Mouse (Mus musculus): ENCODE data around the gene Fbxw7. TPM values are rescaled to one million over a fixed set of nuclear protein-coding genes. Genes with fewer than 3 reads are reported as not detected.

The Fbxw7 gene
- polyA plus RNA-seq, 1 experiment from 2014 or later: 8.5 TPM

DNA sequence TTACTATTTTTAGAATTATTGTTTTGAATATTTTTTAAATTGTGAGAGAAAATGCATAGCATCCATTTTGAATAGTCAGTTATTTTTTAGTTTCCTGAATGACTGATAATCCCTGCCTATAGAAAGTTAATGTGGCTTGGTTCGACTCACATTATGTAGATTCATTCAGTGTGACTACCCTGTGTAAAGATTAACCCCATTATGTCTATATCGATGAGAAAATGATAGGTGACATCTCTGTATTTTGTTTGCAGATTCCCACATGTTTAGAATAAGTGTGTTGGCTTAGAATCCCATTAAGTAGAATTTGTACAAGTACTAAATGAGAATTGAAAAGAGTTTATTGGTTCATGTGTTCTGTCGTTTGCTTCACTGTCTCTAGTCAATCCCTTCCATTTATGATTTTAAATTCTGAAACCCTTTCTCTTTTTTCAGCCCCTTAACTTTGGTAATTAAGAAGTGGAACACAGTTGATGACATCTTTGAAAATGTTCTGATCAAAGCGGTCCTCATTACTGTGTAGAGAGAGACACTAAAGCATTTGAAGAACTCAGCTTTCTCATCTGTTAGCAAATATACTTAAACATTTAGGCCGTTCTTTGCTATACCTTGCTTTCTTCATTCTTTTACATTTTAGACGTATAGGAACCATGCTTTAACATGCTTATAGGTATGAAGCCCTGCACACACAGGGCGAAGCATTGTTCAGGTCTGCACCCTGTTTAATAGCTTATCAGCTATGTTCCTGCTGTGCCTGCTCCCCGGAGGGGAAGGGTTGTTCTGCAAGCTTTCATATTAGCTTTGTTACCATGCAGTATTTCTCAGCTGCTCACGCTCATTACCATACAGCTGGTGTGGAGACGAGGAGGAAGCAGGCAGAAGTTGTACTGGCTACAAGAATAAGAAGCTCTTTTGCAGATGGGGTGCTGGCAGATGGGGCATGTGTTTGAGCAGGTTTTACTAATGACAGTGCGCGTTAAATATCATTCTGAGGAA lies 122.6 kb downstream of the Fbxw7 start:
- WGBS: 78% methylated on average over 12 of the region's 12 CpGs
- peaks cover 5% of the 10 kb centered on the region for H3K4me1 ChIP-seq
- no peak overlapping the region for H3K4me3 ChIP-seq
- H3K27ac ChIP-seq (replicated peaks): peak overlapping the region; percentile 1; the same call in 1 of the 2 replicates
- peak; percentile 15 for DNase-seq (ENCODE audit: low spot score)
- H3K36me3 ChIP-seq (replicated peaks): no peaks in the 10 kb centered on the region
- no peaks in the 10 kb centered on the region for H3K27me3 ChIP-seq (replicated peaks; ENCODE audit: low read depth, poor library complexity, severe bottlenecking)
- no peaks in the 10 kb centered on the region for H3K9me3 ChIP-seq

DNA sequence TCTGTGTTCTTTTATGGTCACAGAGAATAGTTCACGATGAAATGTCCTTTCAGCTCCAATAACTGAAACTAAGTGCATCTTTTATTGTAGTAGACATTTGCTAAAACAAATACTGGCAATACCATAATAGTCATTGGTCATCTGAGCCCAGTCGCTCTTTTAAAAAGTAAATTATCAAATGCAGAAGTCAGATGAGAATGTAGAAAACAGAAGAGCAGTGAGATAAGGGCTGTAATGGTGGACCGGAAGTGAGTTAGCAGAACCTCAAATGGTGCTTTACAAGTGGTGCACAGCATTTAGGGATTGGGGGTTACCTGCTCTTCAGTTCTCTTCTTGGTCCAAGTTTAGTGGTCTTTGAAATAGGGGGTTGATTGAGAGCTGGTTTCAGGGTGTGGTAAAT lies 129.9 kb downstream of the Fbxw7 start:
- no peaks in the 10 kb centered on the region for H3K27me3 ChIP-seq (replicated peaks; ENCODE audit: low read depth, poor library complexity, severe bottlenecking)
- no peaks in the 10 kb centered on the region for H3K4me1 ChIP-seq
- H3K4me3 ChIP-seq: no peak overlapping the region
- WGBS: 94% methylated on average over 3 of the region's 3 CpGs
- no peaks in the 10 kb centered on the region for H3K36me3 ChIP-seq (replicated peaks)
- H3K9me3 ChIP-seq: no peaks in the 10 kb centered on the region
- H3K27ac ChIP-seq (replicated peaks): no peak overlapping the region
- no peak for DNase-seq (ENCODE audit: low spot score)

GRCm38 (mm10) chr3:84946381-84946780 lies 131.3 kb downstream of the Fbxw7 start:
- Histone ChIP-seq H3K36me3 (replicated peaks) (no peaks in the 10 kb centered on the region), H3K27me3 (replicated peaks; ENCODE audit: low read depth, poor library complexity, severe bottlenecking) (no peaks in the 10 kb centered on the region), H3K27ac (replicated peaks) (no peak overlapping the region), H3K4me3 (no peak overlapping the region), H3K9me3 (no peaks in the 10 kb centered on the region), H3K4me1 (peaks cover 2% of the 10 kb centered on the region)
- DNase-seq (ENCODE audit: low spot score): no peak
- WGBS: 90% methylated on average over 1 of the region's 1 CpGs

DNA sequence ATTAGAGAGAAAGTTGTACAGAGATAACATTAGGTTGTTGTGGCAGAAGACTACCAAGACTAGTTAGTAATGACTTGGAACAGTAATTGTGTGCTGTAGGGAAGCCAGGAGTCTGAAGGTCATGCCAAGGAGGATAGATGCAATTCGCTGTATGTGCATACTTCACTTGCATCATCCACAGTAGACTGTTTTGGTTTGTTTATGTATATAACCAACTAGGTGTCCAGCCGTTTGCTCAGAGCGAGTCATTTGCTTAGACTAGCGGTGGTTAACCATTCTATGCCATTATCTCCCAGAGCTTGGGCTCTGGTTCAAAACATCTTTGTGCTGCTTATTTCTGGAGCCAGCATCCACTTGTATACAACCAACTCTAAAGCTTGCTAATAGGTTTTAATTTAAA lies 134.3 kb downstream of the Fbxw7 start:
- no peak for DNase-seq (ENCODE audit: low spot score)
- no peaks in the 10 kb centered on the region for H3K9me3 ChIP-seq
- no peak overlapping the region for H3K4me3 ChIP-seq
- H3K36me3 ChIP-seq (replicated peaks): no peaks in the 10 kb centered on the region
- H3K27ac ChIP-seq (replicated peaks): no peak overlapping the region
- H3K4me1 ChIP-seq: peaks cover 15% of the 10 kb centered on the region
- H3K27me3 ChIP-seq (replicated peaks; ENCODE audit: low read depth, poor library complexity, severe bottlenecking): no peaks in the 10 kb centered on the region
- WGBS: 89% methylated on average over 4 of the region's 4 CpGs

DNA sequence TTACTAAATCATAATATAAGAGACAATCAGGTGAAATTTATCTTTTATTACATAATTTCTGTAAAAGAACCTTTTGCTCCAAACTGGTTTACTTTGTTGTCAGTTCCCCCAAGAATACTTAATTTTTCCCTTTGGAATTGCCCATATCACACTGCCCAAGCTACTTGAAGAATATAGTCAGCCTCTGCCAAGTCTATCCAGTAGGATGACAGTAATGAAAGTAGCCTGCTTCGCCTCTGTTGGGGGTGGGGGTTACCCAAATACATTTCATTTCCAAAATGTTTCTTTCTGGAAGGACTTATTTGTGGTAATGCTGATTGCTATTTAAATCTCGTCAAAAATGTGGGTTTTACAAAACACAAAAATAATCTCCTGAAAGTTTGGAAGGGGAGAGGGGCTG lies 136.6 kb downstream of the Fbxw7 start:
- Histone ChIP-seq H3K4me1 (peaks cover 15% of the 10 kb centered on the region), H3K27me3 (replicated peaks; ENCODE audit: low read depth, poor library complexity, severe bottlenecking) (no peaks in the 10 kb centered on the region), H3K36me3 (replicated peaks) (no peaks in the 10 kb centered on the region), H3K4me3 (peak overlapping the region; percentile 55), H3K9me3 (no peaks in the 10 kb centered on the region), H3K27ac (replicated peaks) (peak overlapping the region; percentile 74)
- 49% methylated on average over 2 of the region's 2 CpGs for WGBS
- DNase-seq (ENCODE audit: low spot score): no peak

GRCm38 (mm10) chr3:84952135-84952534 lies 137.1 kb downstream of the Fbxw7 start:
- no peaks in the 10 kb centered on the region for H3K36me3 ChIP-seq (replicated peaks)
- peak; percentile 70 for DNase-seq (ENCODE audit: low spot score)
- peak overlapping the region; percentile 55 for H3K4me3 ChIP-seq
- no peaks in the 10 kb centered on the region for H3K9me3 ChIP-seq
- H3K4me1 ChIP-seq: peaks cover 15% of the 10 kb centered on the region
- H3K27ac ChIP-seq (replicated peaks): peak overlapping the region; percentile 74
- no peaks in the 10 kb centered on the region for H3K27me3 ChIP-seq (replicated peaks; ENCODE audit: low read depth, poor library complexity, severe bottlenecking)
- WGBS: 24% methylated on average over 13 of the region's 13 CpGs

GRCm38 (mm10) chr3:84952585-84953187 lies 137.6 kb downstream of the Fbxw7 start:
- Histone ChIP-seq H3K4me3 (peak overlapping the region; percentile 55), H3K27me3 (replicated peaks; ENCODE audit: low read depth, poor library complexity, severe bottlenecking) (no peaks in the 10 kb centered on the region), H3K9me3 (no peaks in the 10 kb centered on the region), H3K4me1 (peaks cover 15% of the 10 kb centered on the region), H3K36me3 (replicated peaks) (no peaks in the 10 kb centered on the region), H3K27ac (replicated peaks) (peak overlapping the region; percentile 74)
- no peak for DNase-seq (ENCODE audit: low spot score)
- WGBS: 82% methylated on average over 7 of the region's 7 CpGs

GRCm38 (mm10) chr3:84955011-84955775 lies 140.1 kb downstream of the Fbxw7 start:
- 87% methylated on average over 8 of the region's 8 CpGs for WGBS
- peaks cover 15% of the 10 kb centered on the region for H3K4me1 ChIP-seq
- H3K9me3 ChIP-seq: no peaks in the 10 kb centered on the region
- H3K27me3 ChIP-seq (replicated peaks; ENCODE audit: low read depth, poor library complexity, severe bottlenecking): no peaks in the 10 kb centered on the region
- DNase-seq (ENCODE audit: low spot score): no peak
- H3K36me3 ChIP-seq (replicated peaks): peaks cover 6% of the 10 kb centered on the region; the same call in 1 of the 2 replicates
- no peak overlapping the region for H3K27ac ChIP-seq (replicated peaks)
- H3K4me3 ChIP-seq: no peak overlapping the region

DNA sequence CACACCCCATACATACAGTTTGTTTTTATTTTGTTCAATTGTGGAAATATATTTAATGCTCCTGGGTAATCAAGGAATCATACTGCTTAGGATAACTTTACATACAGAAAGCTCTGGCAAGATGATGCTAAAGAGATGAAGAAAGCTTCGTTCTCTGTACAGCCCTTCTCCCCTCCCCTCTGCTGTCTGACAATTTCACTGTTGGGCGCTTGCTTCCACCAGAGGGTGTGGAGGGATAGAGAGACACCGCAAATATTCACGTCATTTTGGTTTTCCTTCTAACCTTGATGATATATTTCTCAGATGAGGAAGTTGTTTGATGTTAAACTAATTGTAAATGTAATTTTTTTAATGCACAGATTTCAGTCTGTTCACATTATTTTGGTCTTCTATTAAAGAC lies 140.8 kb downstream of the Fbxw7 start:
- Histone ChIP-seq H3K36me3 (replicated peaks) (peaks cover 8% of the 10 kb centered on the region), H3K9me3 (no peaks in the 10 kb centered on the region), H3K27ac (replicated peaks) (no peak overlapping the region), H3K27me3 (replicated peaks; ENCODE audit: low read depth, poor library complexity, severe bottlenecking) (no peaks in the 10 kb centered on the region), H3K4me3 (no peak overlapping the region), H3K4me1 (peaks cover 15% of the 10 kb centered on the region)
- no peak for DNase-seq (ENCODE audit: low spot score)
- WGBS: 87% methylated on average over 4 of the region's 4 CpGs

- no peak overlapping the region for H3K27ac ChIP-seq (replicated peaks)
- H3K4me1 ChIP-seq: no peaks in the 10 kb centered on the region
- no peak overlapping the region for H3K4me3 ChIP-seq
- H3K27me3 ChIP-seq (replicated peaks; ENCODE audit: low read depth, poor library complexity, severe bottlenecking): no peaks in the 10 kb centered on the region
- 95% methylated on average over 5 of the region's 5 CpGs for WGBS
- no peak for DNase-seq (ENCODE audit: low spot score)
- H3K36me3 ChIP-seq (replicated peaks): peaks cover 48% of the 10 kb centered on the region
- no peaks in the 10 kb centered on the region for H3K9me3 ChIP-seq
These were observed 150.1 kb downstream of the Fbxw7 start for GRCm38 (mm10) chr3:84965156-84965555.

DNA sequence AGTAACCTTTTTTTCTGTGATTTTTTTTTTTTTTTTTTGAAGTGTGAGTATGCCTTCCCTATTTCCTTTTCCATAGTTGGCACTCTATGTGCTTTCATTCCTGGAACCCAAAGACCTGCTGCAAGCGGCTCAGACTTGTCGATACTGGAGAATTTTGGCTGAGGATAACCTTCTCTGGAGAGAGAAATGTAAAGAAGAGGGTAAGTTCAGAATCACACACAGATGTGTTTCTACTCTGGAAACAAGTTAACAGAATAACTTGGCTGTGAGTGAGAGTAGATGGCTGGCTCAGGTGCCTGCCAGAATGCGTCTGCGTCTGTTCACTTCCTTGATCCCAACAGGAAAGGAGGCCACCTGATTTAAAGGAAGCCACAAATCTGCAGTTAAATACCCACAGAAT lies 152.3 kb downstream of the Fbxw7 start:
- Histone ChIP-seq H3K27ac (replicated peaks) (no peak overlapping the region), H3K4me1 (no peaks in the 10 kb centered on the region), H3K9me3 (no peaks in the 10 kb centered on the region), H3K27me3 (replicated peaks; ENCODE audit: low read depth, poor library complexity, severe bottlenecking) (no peaks in the 10 kb centered on the region), H3K4me3 (no peak overlapping the region), H3K36me3 (replicated peaks) (peaks cover 50% of the 10 kb centered on the region)
- 92% methylated on average over 4 of the region's 4 CpGs for WGBS
- DNase-seq (ENCODE audit: low spot score): no peak

DNA sequence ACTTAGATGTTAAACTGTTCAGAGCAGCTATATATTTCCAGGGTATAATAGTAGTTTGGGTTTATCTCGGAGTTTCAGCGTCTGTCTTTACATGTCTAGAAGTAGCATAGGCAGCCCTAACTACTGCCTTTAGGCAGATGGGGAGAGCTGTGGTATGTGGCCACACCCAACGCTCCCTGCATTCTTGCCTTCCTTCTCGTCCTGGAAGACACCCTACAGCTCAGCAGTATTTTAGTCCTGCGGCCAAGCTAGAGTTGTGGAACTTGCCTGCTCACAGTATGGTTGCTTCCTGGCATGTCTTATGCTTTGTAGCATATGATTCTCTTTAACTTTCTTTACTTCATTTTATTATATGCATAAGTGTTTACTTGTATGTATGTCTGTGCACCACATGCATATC lies 156.5 kb downstream of the Fbxw7 start:
- WGBS: 83% methylated on average over 5 of the region's 5 CpGs

More for the DNA sequence above, 156.5 kb downstream of the Fbxw7 start:
- Histone ChIP-seq H3K27ac (replicated peaks) (no peak overlapping the region), H3K4me1 (no peaks in the 10 kb centered on the region), H3K36me3 (replicated peaks) (peaks cover 74% of the 10 kb centered on the region), H3K9me3 (no peaks in the 10 kb centered on the region), H3K27me3 (replicated peaks; ENCODE audit: low read depth, poor library complexity, severe bottlenecking) (no peaks in the 10 kb centered on the region), H3K4me3 (no peak overlapping the region)
- no peak for DNase-seq (ENCODE audit: low spot score)

Measured in embryonic facial prominence, embryonic 10.5 days (tissue).